8 mouse cellular contexts compared by ENCODE assay signal in the genomic region with DNA sequence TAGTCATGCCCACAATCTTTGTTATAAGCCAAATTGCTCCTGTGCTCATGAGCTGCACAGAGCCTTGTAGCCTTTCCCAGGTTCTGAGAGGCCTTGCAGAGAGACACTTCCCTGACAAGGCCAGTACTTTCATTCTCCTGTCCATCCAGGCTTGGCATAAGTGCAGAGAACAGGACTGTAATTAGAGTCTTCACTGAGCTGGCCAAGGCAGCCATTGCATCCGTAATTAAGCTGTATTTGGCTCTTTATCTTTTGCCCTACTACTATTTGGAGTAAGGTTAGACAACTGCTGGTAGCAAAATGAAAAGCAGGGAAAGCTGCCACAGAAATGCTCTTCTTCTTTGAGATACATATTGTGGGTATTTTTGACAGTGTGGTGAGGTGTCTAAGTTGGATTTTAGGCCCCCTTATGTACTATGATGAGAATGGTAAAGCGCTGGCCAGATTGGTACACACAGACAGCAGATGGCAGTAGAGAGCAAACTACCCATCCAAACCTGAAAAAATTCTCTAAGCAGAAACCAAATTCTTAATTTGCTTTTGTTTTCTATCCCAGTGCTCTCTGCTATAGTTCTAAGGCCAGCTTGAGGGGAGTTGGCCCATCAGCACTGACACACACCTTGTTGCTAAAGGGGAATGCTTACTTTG. TPM values are rescaled to one million over a fixed set of nuclear protein-coding genes. Genes with fewer than 3 reads are reported as not detected.
DNase-seq lines count a peak whose midpoint lies in the region.

No protein-coding gene starts in this region.

- peaks cover 15% of the 10 kb centered on the region; the same call in 1 of the 2 replicates for H3K4me1 ChIP-seq in megakaryocyte, embryonic 14.5 days

- no peaks in the 10 kb centered on the region for H3K27me3 ChIP-seq in megakaryocyte, embryonic 14.5 days (replicated peaks)

- H3K9me3 ChIP-seq in megakaryocyte, embryonic 14.5 days: no peaks in the 10 kb centered on the region

- no peaks in the 10 kb centered on the region for H3K36me3 ChIP-seq in megakaryocyte, embryonic 14.5 days (replicated peaks; ENCODE audit: low read length)

- H3K4me3 ChIP-seq in megakaryocyte, embryonic 14.5 days (replicated peaks): peak overlapping the region; percentile 73

- peak; percentile 52 for DNase-seq in gastrocnemius, adult 18-20 months (ENCODE audit: low spot score)
- DNase-seq in gastrocnemius, postnatal 14 days: no peak
- peak; percentile 78 for DNase-seq in 3T3-L1 (ENCODE audit: low read depth, low spot score)
- DNase-seq in adrenal gland, postnatal 10 days: peak; percentile 46
- DNase-seq in embryo, embryonic 9.5 days (ENCODE audit: extremely low spot score): peak; percentile 34
- DNase-seq in kidney, postnatal 10 days: peak; percentile 58
- peak; percentile 29 for DNase-seq in right cerebral cortex, postnatal 25 days

- intact Hi-C loops in gastrocnemius, postnatal 14 days (cut with DNase I; ENCODE audit: low total_unique reads): no loop called here

RNA-seq across cellular contexts. Expression of gene 4931440F15Rik, which starts 36.4 kb away (rescaled TPM):
- 1 to 10 TPM; 2.1 to 2.8 TPM for total RNA-seq in gastrocnemius, adult 18-20 months (2021)
- total RNA-seq in gastrocnemius, postnatal 14 days (2021): 1 to 10 TPM; 2.1 TPM
- under 1 TPM; 0.48 to 0.64 TPM for total RNA-seq in adrenal gland, postnatal 10 days (2021)
- 0.37 and 2.2 TPM in 2 replicates for polyA plus RNA-seq in megakaryocyte, embryonic 14.5 days (2012; ENCODE audit: insufficient read depth, low replicate concordance)
